Mouse (Mus musculus) lung, embryonic 15.5 days (tissue): ENCODE measurements around the gene Sppl2a. TPM values are rescaled to one million over a fixed set of nuclear protein-coding genes. Genes with fewer than 3 reads are reported as not detected.

Source experiments
- ATAC-seq: fragments of 200-750 bp; cut with Nextera tagmentation; 2 replicates; pipeline ENCODE4 v1.8.0; 2017; ENCODE audit warnings: moderate number of reproducible peaks, borderline replicate concordance; ENCODE audit not compliant: low FRiP score, low TSS enrichment; ENCODE audit errors: extremely low read depth
- H3K27ac ChIP-seq: fragments of 300-500 bp; sonication (generic); 2 replicates; pipeline ENCODE4 v1.5.1; 2015; ENCODE audit warnings: moderate library complexity, mild to moderate bottlenecking, inconsistent platforms
- H3K27me3 ChIP-seq: fragments of 300-500 bp; sonication (generic); 2 replicates; pipeline ENCODE4 v1.6.1; 2015; ENCODE audit warnings: inconsistent platforms
- H3K36me3 ChIP-seq: fragments of 300-500 bp; sonication (generic); 2 replicates; pipeline ENCODE4 v1.6.1; 2015; ENCODE audit warnings: inconsistent platforms
- H3K4me1 ChIP-seq: fragments of 300-500 bp; sonication (generic); 2 replicates; pipeline ENCODE4 v1.6.1; 2015; ENCODE audit warnings: inconsistent platforms
- H3K4me2 ChIP-seq: fragments of 300-500 bp; sonication (generic); 2 replicates; pipeline ENCODE4 v1.6.1; 2015; ENCODE audit warnings: inconsistent platforms, mild to moderate bottlenecking, moderate library complexity
- H3K4me3 ChIP-seq: fragments of 300-500 bp; sonication (generic); 2 replicates; pipeline ENCODE4 v1.5.1; 2015; ENCODE audit warnings: mild to moderate bottlenecking, inconsistent platforms
- H3K9ac ChIP-seq: fragments of 300-500 bp; sonication (generic); 2 replicates; pipeline ENCODE4 v1.6.1; 2015; ENCODE audit warnings: inconsistent platforms
- H3K9me3 ChIP-seq: fragments of 300-500 bp; sonication (generic); 2 replicates; pipeline ENCODE4 v1.6.1; 2016; ENCODE audit warnings: inconsistent platforms
- WGBS: fragments of 180-500 bp; shearing (Covaris S2); methylation state at CpG from one replicate; pipeline ENCODE4 v1.1.7; 2015; 5-methylcytosine and 5-hydroxymethylcytosine counted together
- polyA plus RNA-seq: library from polyadenylated mRNA; unstranded; fragments of >200 nt; fragmentation: Nextera tagmentation; extraction: Ambion mirVana; gene quantifications from 2 replicates; pipeline ENCODE4 v1.2.1, GENCODE M21; 2015

The Sppl2a gene
- polyA plus RNA-seq, 1 experiment from 2014 or later = 42.1 TPM

GRCm38 (mm10) chr2:126938069-126938468 lies 5.0 kb upstream of the Sppl2a start:
- 69% methylated on average over 6 of the region's 6 CpGs for WGBS
- no peaks in the 10 kb centered on the region for H3K27me3 ChIP-seq
- H3K27ac ChIP-seq = no peak overlapping the region
- H3K4me1 ChIP-seq = peaks cover 3% of the 10 kb centered on the region; the same call in 1 of the 2 replicates
- H3K9me3 ChIP-seq = no peaks in the 10 kb centered on the region
- no peak overlapping the region for H3K9ac ChIP-seq
- no peak for ATAC-seq
- H3K4me3 ChIP-seq = no peak overlapping the region
- no peak overlapping the region for H3K4me2 ChIP-seq
- H3K36me3 ChIP-seq = no peaks in the 10 kb centered on the region

GRCm38 (mm10) chr2:126933921-126934320 lies 886 bp upstream of the Sppl2a start:
- H3K4me2 ChIP-seq = no peak overlapping the region
- H3K9me3 ChIP-seq = no peaks in the 10 kb centered on the region
- H3K27me3 ChIP-seq = no peaks in the 10 kb centered on the region
- peaks cover 6% of the 10 kb centered on the region; the same call in 1 of the 2 replicates for H3K4me1 ChIP-seq
- ATAC-seq = no peak
- no peak overlapping the region for H3K4me3 ChIP-seq
- no peak overlapping the region for H3K27ac ChIP-seq
- no peaks in the 10 kb centered on the region for H3K36me3 ChIP-seq
- H3K9ac ChIP-seq = no peak overlapping the region

GRCm38 (mm10) chr2:126932261-126932896 lies 656 bp downstream of the Sppl2a start:
- 0 out of 2 replicates have a peak, but pooled peaks have one; percentile 2 for ATAC-seq
- 2% methylated on average over 15 of the region's 15 CpGs for WGBS
- peak overlapping the region; percentile 65 for H3K4me2 ChIP-seq
- no peaks in the 10 kb centered on the region for H3K9me3 ChIP-seq
- no peaks in the 10 kb centered on the region for H3K27me3 ChIP-seq
- no peaks in the 10 kb centered on the region for H3K36me3 ChIP-seq
- peaks cover 6% of the 10 kb centered on the region; the same call in 1 of the 2 replicates for H3K4me1 ChIP-seq
- H3K9ac ChIP-seq = peak overlapping the region; percentile 79
- peak overlapping the region; percentile 99 for H3K27ac ChIP-seq
- peak overlapping the region; percentile 71 for H3K4me3 ChIP-seq

GRCm38 (mm10) chr2:126931784-126932183 lies 1.3 kb downstream of the Sppl2a start:
- Histone ChIP-seq H3K27ac (peak overlapping the region; percentile 99), H3K4me3 (peak overlapping the region; percentile 71; the same call in 1 of the 2 replicates), H3K4me1 (peaks cover 6% of the 10 kb centered on the region; the same call in 1 of the 2 replicates), H3K27me3 (no peaks in the 10 kb centered on the region), H3K36me3 (0 out of 2 replicates have a peak, but pooled peaks cover 2% of the 10 kb centered on the region), H3K4me2 (peak overlapping the region; percentile 65), H3K9ac (peak overlapping the region; percentile 79; the same call in 1 of the 2 replicates), H3K9me3 (no peaks in the 10 kb centered on the region)
- WGBS = 38% methylated on average over 4 of the region's 4 CpGs
- no peak for ATAC-seq

GRCm38 (mm10) chr2:126928681-126929080 lies 4.4 kb downstream of the Sppl2a start:
- Histone ChIP-seq H3K36me3 (peaks cover 17% of the 10 kb centered on the region), H3K27me3 (no peaks in the 10 kb centered on the region), H3K9ac (no peak overlapping the region), H3K4me1 (peaks cover 5% of the 10 kb centered on the region; the same call in 1 of the 2 replicates), H3K9me3 (no peaks in the 10 kb centered on the region), H3K27ac (no peak overlapping the region), H3K4me2 (no peak overlapping the region), H3K4me3 (no peak overlapping the region)
- no peak for ATAC-seq
- 83% methylated on average over 6 of the region's 6 CpGs for WGBS

GRCm38 (mm10) chr2:126920358-126921060 lies 12.5 kb downstream of the Sppl2a start:
- H3K4me3 ChIP-seq = no peak overlapping the region
- no peak for ATAC-seq
- H3K27me3 ChIP-seq = no peaks in the 10 kb centered on the region
- H3K4me1 ChIP-seq = no peaks in the 10 kb centered on the region
- no peak overlapping the region for H3K27ac ChIP-seq
- H3K4me2 ChIP-seq = no peak overlapping the region
- no peaks in the 10 kb centered on the region for H3K9me3 ChIP-seq
- no peak overlapping the region for H3K9ac ChIP-seq
- peaks cover 30% of the 10 kb centered on the region for H3K36me3 ChIP-seq
- 74% methylated on average over 12 of the region's 12 CpGs for WGBS

- no peaks in the 10 kb centered on the region for H3K27me3 ChIP-seq
- peaks cover 15% of the 10 kb centered on the region for H3K36me3 ChIP-seq
- no peaks in the 10 kb centered on the region for H3K9me3 ChIP-seq
- H3K4me3 ChIP-seq = no peak overlapping the region
- no peak for ATAC-seq
- no peak overlapping the region for H3K9ac ChIP-seq
- no peak overlapping the region for H3K4me2 ChIP-seq
- no peak overlapping the region for H3K27ac ChIP-seq
- no peaks in the 10 kb centered on the region for H3K4me1 ChIP-seq
- 49% methylated on average over 1 of the region's 1 CpGs for WGBS
Measured at GRCm38 (mm10) chr2:126916236-126916635, 16.8 kb downstream of the Sppl2a start.

- H3K4me1 ChIP-seq = no peaks in the 10 kb centered on the region
- no peak overlapping the region for H3K27ac ChIP-seq
- ATAC-seq = no peak
- 61% methylated on average over 4 of the region's 4 CpGs for WGBS
- no peak overlapping the region for H3K9ac ChIP-seq
- H3K9me3 ChIP-seq = no peaks in the 10 kb centered on the region
- peaks cover 11% of the 10 kb centered on the region for H3K36me3 ChIP-seq
- no peak overlapping the region for H3K4me2 ChIP-seq
- no peaks in the 10 kb centered on the region for H3K27me3 ChIP-seq
- H3K4me3 ChIP-seq = no peak overlapping the region
Measured at GRCm38 (mm10) chr2:126914096-126914495, 18.9 kb downstream of the Sppl2a start.

- no peaks in the 10 kb centered on the region for H3K27me3 ChIP-seq
- ATAC-seq = no peak
- H3K4me2 ChIP-seq = no peak overlapping the region
- H3K27ac ChIP-seq = no peak overlapping the region
- H3K9me3 ChIP-seq = no peaks in the 10 kb centered on the region
- H3K4me1 ChIP-seq = no peaks in the 10 kb centered on the region
- H3K36me3 ChIP-seq = peaks cover 12% of the 10 kb centered on the region; the same call in 1 of the 2 replicates
- H3K4me3 ChIP-seq = no peak overlapping the region
- no peak overlapping the region for H3K9ac ChIP-seq
- 76% methylated on average over 3 of the region's 3 CpGs for WGBS
Measured at GRCm38 (mm10) chr2:126904162-126904561, 28.9 kb downstream of the Sppl2a start.

GRCm38 (mm10) chr2:126897511-126897910 lies 35.5 kb downstream of the Sppl2a start:
- Histone ChIP-seq H3K9me3 (no peaks in the 10 kb centered on the region), H3K27ac (no peak overlapping the region), H3K9ac (no peak overlapping the region), H3K4me2 (no peak overlapping the region), H3K4me1 (no peaks in the 10 kb centered on the region), H3K4me3 (no peak overlapping the region), H3K27me3 (no peaks in the 10 kb centered on the region), H3K36me3 (peaks cover 6% of the 10 kb centered on the region; the same call in 1 of the 2 replicates)
- 85% methylated on average over 9 of the region's 9 CpGs for WGBS
- no peak for ATAC-seq

GRCm38 (mm10) chr2:126896941-126897340 lies 36.1 kb downstream of the Sppl2a start:
- H3K27me3 ChIP-seq = no peaks in the 10 kb centered on the region
- no peak for ATAC-seq
- no peak overlapping the region for H3K4me3 ChIP-seq
- H3K9ac ChIP-seq = no peak overlapping the region
- 86% methylated on average over 6 of the region's 6 CpGs for WGBS
- no peaks in the 10 kb centered on the region for H3K4me1 ChIP-seq
- H3K9me3 ChIP-seq = no peaks in the 10 kb centered on the region
- H3K27ac ChIP-seq = no peak overlapping the region
- no peak overlapping the region for H3K4me2 ChIP-seq
- H3K36me3 ChIP-seq = peaks cover 6% of the 10 kb centered on the region; the same call in 1 of the 2 replicates

- Histone ChIP-seq H3K4me1 (no peaks in the 10 kb centered on the region), H3K4me2 (no peak overlapping the region), H3K36me3 (no peaks in the 10 kb centered on the region), H3K4me3 (no peak overlapping the region), H3K27ac (no peak overlapping the region), H3K9ac (no peak overlapping the region), H3K9me3 (no peaks in the 10 kb centered on the region), H3K27me3 (no peaks in the 10 kb centered on the region)
- ATAC-seq = no peak
- 94% methylated on average over 3 of the region's 3 CpGs for WGBS
Measured at GRCm38 (mm10) chr2:126894245-126894644, 38.8 kb downstream of the Sppl2a start.
